Mouse (Mus musculus): Measurements from ENCODE around the gene Atp6v1g3. TPM values are rescaled to one million over a fixed set of nuclear protein-coding genes. Genes with fewer than 3 reads are reported as not detected.

Gene Atp6v1g3
- polyA plus RNA-seq, 1 experiment from 2014 or later, result not detected

DNA sequence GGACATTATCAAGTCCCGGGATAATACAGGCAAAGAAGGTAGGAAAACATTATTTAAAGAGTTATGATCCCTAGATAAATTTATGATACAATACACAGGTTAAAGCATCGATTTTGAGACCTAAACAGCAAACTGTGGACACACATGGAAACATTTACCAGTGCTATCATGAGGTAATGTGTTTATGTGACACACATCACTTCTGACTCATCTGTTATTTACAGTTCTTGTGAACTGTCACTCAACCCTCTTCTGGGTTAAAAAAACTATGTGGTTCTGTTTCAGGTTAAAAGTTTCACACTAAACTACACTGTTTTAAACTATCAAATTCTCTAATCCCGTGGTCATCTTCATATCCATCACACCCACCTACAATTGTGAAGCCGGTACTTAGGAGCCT, 14.8 kb upstream of the Atp6v1g3 start:
- WGBS, result 88% methylated on average over 4 of the region's 4 CpGs
- Histone ChIP-seq H3K36me3 (no peaks in the 10 kb centered on the region), H3K27me3 (no peaks in the 10 kb centered on the region), H3K4me2 (replicated peaks) (no peak overlapping the region), H3K4me1 (no peaks in the 10 kb centered on the region), H3K27ac (replicated peaks) (no peak overlapping the region), H3K9ac (replicated peaks) (no peak overlapping the region), H3K9me3 (no peaks in the 10 kb centered on the region), H3K4me3 (no peak overlapping the region)
- no peak for ATAC-seq (ENCODE audit: low FRiP score, low read depth)

GRCm38 (mm10) chr1:138261520-138261919, 12.0 kb upstream of the Atp6v1g3 start:
- Histone ChIP-seq H3K9me3 (no peaks in the 10 kb centered on the region), H3K9ac (replicated peaks) (no peak overlapping the region), H3K4me3 (no peak overlapping the region), H3K36me3 (no peaks in the 10 kb centered on the region), H3K4me1 (no peaks in the 10 kb centered on the region), H3K27me3 (no peaks in the 10 kb centered on the region), H3K27ac (replicated peaks) (no peak overlapping the region), H3K4me2 (replicated peaks) (no peak overlapping the region)
- ATAC-seq (ENCODE audit: low FRiP score, low read depth), result no peak
- 89% methylated on average over 3 of the region's 3 CpGs for WGBS

- no peak for ATAC-seq (ENCODE audit: low FRiP score, low read depth)
- H3K9ac ChIP-seq (replicated peaks), result no peak overlapping the region
- H3K27me3 ChIP-seq, result no peaks in the 10 kb centered on the region
- H3K4me1 ChIP-seq, result no peaks in the 10 kb centered on the region
- no peak overlapping the region for H3K4me2 ChIP-seq (replicated peaks)
- no peaks in the 10 kb centered on the region for H3K36me3 ChIP-seq
- no peak overlapping the region for H3K27ac ChIP-seq (replicated peaks)
- H3K9me3 ChIP-seq, result no peaks in the 10 kb centered on the region
- H3K4me3 ChIP-seq, result no peak overlapping the region
Measured at GRCm38 (mm10) chr1:138262408-138262807, 11.1 kb upstream of the Atp6v1g3 start.

DNA sequence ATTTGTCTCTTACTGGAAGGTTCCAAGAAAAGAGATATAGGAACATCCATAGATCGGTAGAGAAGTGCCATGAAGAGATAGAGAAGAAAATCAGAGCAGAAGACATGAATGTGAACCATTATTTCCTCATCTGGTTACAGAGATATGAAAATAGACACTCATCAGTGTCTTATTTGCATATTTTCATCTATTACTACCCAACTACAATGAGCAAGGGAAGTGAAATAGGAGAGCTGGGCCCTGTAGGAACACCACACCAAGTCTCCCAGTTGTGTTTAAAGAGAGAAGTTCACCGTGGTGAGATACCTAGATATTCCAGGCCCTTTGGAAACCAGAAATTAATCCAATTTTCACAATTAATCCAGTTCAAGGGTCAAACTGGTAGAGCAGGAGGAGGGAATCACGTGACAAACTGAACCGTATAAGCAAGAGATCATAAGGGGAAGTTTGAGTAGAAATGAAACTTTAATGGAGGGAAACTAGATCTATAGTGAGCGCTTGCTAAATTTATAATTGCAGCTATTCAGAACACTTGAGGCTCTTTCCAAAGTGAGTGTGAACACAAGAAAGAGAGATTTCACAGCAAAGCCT, 6.0 kb upstream of the Atp6v1g3 start:
- ATAC-seq (ENCODE audit: low FRiP score, low read depth), result no peak
- Histone ChIP-seq H3K9me3 (no peaks in the 10 kb centered on the region), H3K9ac (replicated peaks) (no peak overlapping the region), H3K27me3 (no peaks in the 10 kb centered on the region), H3K4me1 (no peaks in the 10 kb centered on the region), H3K36me3 (no peaks in the 10 kb centered on the region), H3K4me3 (no peak overlapping the region), H3K4me2 (replicated peaks) (no peak overlapping the region), H3K27ac (replicated peaks) (no peak overlapping the region)
- 86% methylated on average over 5 of the region's 5 CpGs for WGBS

DNA sequence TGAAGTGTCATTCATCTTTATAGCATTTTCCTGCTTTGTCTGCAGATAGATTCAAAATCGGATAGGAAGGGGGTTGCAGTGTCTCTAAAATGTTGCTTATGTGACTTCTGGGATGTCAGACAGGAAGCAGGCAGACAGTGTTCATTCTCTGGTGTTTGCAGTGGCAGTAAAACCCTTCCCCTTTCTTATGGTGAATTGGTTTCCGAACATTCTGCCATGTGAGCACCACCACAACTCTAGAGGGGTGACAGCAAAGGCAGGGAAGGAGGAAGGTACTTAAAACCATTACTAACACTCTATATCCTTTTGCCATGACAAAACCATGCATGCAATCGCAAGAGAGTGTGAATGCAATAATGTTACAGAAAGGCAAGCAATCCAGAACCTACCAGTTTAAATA, 1.4 kb downstream of the Atp6v1g3 start:
- Histone ChIP-seq H3K9ac (replicated peaks) (no peak overlapping the region), H3K27ac (replicated peaks) (no peak overlapping the region), H3K27me3 (no peaks in the 10 kb centered on the region), H3K4me1 (no peaks in the 10 kb centered on the region), H3K4me2 (replicated peaks) (no peak overlapping the region), H3K4me3 (no peak overlapping the region), H3K9me3 (no peaks in the 10 kb centered on the region), H3K36me3 (no peaks in the 10 kb centered on the region)
- ATAC-seq (ENCODE audit: low FRiP score, low read depth), result no peak
- WGBS, result 86% methylated on average over 3 of the region's 3 CpGs

DNA sequence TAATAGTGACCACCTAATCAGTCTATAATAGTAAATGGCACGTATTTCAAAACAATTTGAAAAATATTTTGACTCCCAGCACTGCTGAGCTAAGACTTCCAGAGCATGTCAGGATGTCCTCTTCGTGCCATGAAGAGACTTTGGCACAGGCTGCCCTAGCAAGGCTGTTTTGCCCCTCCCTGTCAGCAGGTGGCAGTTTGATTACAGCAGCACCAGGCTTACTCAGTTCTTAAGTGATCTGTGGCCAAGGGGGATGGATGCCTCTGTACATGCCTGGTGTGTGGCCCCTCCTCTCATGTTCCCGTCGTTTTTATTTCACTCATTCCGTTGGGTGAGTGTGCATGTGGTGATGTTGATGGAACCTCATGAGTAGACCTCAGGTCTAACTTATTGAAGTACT, 2.3 kb downstream of the Atp6v1g3 start:
- H3K4me1 ChIP-seq, result no peaks in the 10 kb centered on the region
- H3K36me3 ChIP-seq, result no peaks in the 10 kb centered on the region
- H3K27me3 ChIP-seq, result no peaks in the 10 kb centered on the region
- H3K4me3 ChIP-seq, result no peak overlapping the region
- no peak overlapping the region for H3K27ac ChIP-seq (replicated peaks)
- no peak overlapping the region for H3K9ac ChIP-seq (replicated peaks)
- no peak overlapping the region for H3K4me2 ChIP-seq (replicated peaks)
- ATAC-seq (ENCODE audit: low FRiP score, low read depth), result peak; percentile 16; the same call in 1 of the 2 replicates
- WGBS, result 69% methylated on average over 5 of the region's 5 CpGs
- no peaks in the 10 kb centered on the region for H3K9me3 ChIP-seq

GRCm38 (mm10) chr1:138281139-138281538, 7.6 kb downstream of the Atp6v1g3 start:
- Histone ChIP-seq H3K4me1 (no peaks in the 10 kb centered on the region), H3K27ac (replicated peaks) (no peak overlapping the region), H3K27me3 (no peaks in the 10 kb centered on the region), H3K36me3 (no peaks in the 10 kb centered on the region), H3K9ac (replicated peaks) (no peak overlapping the region), H3K9me3 (no peaks in the 10 kb centered on the region), H3K4me2 (replicated peaks) (no peak overlapping the region), H3K4me3 (no peak overlapping the region)
- 57% methylated on average over 6 of the region's 6 CpGs for WGBS
- no peak for ATAC-seq (ENCODE audit: low FRiP score, low read depth)

- no peak overlapping the region for H3K9ac ChIP-seq (replicated peaks)
- H3K4me1 ChIP-seq, result no peaks in the 10 kb centered on the region
- H3K27ac ChIP-seq (replicated peaks), result no peak overlapping the region
- no peak for ATAC-seq (ENCODE audit: low FRiP score, low read depth)
- no peaks in the 10 kb centered on the region for H3K9me3 ChIP-seq
- no peak overlapping the region for H3K4me3 ChIP-seq
- 86% methylated on average over 3 of the region's 3 CpGs for WGBS
- H3K36me3 ChIP-seq, result no peaks in the 10 kb centered on the region
- H3K4me2 ChIP-seq (replicated peaks), result no peak overlapping the region
- H3K27me3 ChIP-seq, result no peaks in the 10 kb centered on the region
Measured at GRCm38 (mm10) chr1:138282413-138283141, 9.0 kb downstream of the Atp6v1g3 start.

DNA sequence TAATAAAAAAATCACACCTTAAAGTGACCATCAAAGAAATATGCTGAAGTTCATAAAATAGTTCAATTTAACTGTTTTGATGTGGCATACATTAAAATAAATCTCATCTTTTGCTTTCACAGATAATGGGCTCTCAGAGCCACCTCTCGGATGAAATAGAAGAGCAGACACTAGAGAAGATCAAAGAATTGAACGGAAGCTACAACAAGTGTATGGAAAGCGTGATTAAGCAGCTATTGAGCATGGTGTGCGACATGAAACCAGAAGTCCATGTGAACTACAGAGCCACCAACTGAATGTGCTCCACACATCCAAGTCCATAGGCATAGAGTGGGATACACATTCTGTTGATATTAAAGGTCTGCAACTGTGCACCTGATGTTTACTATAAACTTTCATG, 14.1 kb downstream of the Atp6v1g3 start:
- 87% methylated on average over 4 of the region's 4 CpGs for WGBS
- Histone ChIP-seq H3K27me3 (no peaks in the 10 kb centered on the region), H3K4me3 (no peak overlapping the region), H3K27ac (replicated peaks) (no peak overlapping the region), H3K4me1 (peaks cover 5% of the 10 kb centered on the region; the same call in 1 of the 2 replicates), H3K4me2 (replicated peaks) (no peak overlapping the region), H3K36me3 (no peaks in the 10 kb centered on the region), H3K9me3 (no peaks in the 10 kb centered on the region), H3K9ac (replicated peaks) (no peak overlapping the region)
- no peak for ATAC-seq (ENCODE audit: low FRiP score, low read depth)

GRCm38 (mm10) chr1:138288721-138289120, 15.2 kb downstream of the Atp6v1g3 start:
- no peak for ATAC-seq (ENCODE audit: low FRiP score, low read depth)
- H3K36me3 ChIP-seq, result no peaks in the 10 kb centered on the region
- 64% methylated on average over 1 of the region's 1 CpGs for WGBS
- no peak overlapping the region for H3K27ac ChIP-seq (replicated peaks)
- peaks cover 5% of the 10 kb centered on the region; the same call in 1 of the 2 replicates for H3K4me1 ChIP-seq
- H3K27me3 ChIP-seq, result no peaks in the 10 kb centered on the region
- no peak overlapping the region for H3K4me3 ChIP-seq
- H3K9me3 ChIP-seq, result no peaks in the 10 kb centered on the region
- H3K9ac ChIP-seq (replicated peaks), result no peak overlapping the region
- no peak overlapping the region for H3K4me2 ChIP-seq (replicated peaks)

- H3K9me3 ChIP-seq, result no peaks in the 10 kb centered on the region
- no peak overlapping the region for H3K4me2 ChIP-seq (replicated peaks)
- H3K9ac ChIP-seq (replicated peaks), result no peak overlapping the region
- H3K4me1 ChIP-seq, result peaks cover 5% of the 10 kb centered on the region; the same call in 1 of the 2 replicates
- no peaks in the 10 kb centered on the region for H3K36me3 ChIP-seq
- no peak overlapping the region for H3K4me3 ChIP-seq
- 68% methylated on average over 7 of the region's 7 CpGs for WGBS
- no peak overlapping the region for H3K27ac ChIP-seq (replicated peaks)
- H3K27me3 ChIP-seq, result no peaks in the 10 kb centered on the region
- no peak for ATAC-seq (ENCODE audit: low FRiP score, low read depth)
Measured at GRCm38 (mm10) chr1:138289455-138290425, 16.2 kb downstream of the Atp6v1g3 start.

DNA sequence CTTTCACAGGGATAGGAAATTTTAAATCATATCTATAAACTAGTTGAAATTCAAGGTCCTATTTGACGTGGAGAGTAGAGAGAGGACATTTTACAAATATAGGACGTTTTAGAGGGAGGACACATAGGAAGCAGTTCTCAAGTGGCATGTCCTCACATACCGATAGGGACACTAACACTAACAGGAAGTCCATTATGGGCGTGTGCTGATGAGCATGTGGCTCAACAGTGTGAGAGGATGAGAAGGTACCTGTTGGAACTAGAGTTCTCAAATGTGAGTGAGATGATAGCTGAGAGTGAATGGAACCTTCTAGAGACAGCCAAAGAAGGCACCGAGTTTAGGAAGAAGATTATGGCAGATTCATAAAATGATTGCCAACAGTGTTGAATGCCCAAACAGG, 17.9 kb downstream of the Atp6v1g3 start:
- peaks cover 5% of the 10 kb centered on the region; the same call in 1 of the 2 replicates for H3K4me1 ChIP-seq
- no peak for ATAC-seq (ENCODE audit: low FRiP score, low read depth)
- H3K9ac ChIP-seq (replicated peaks), result no peak overlapping the region
- H3K4me2 ChIP-seq (replicated peaks), result no peak overlapping the region
- H3K4me3 ChIP-seq, result no peak overlapping the region
- H3K9me3 ChIP-seq, result no peaks in the 10 kb centered on the region
- H3K27ac ChIP-seq (replicated peaks), result no peak overlapping the region
- H3K36me3 ChIP-seq, result no peaks in the 10 kb centered on the region
- H3K27me3 ChIP-seq, result no peaks in the 10 kb centered on the region
- 88% methylated on average over 5 of the region's 5 CpGs for WGBS
